Mouse (Mus musculus) G1E (cell line): Measurements from ENCODE around the gene Mrps17. TPM values are rescaled to one million over a fixed set of nuclear protein-coding genes. Genes with fewer than 3 reads are reported as not detected.

ENCODE experiments used
- ATAC-seq: 2 replicates; pipeline ENCODE4 v1.8.0; 2016; ENCODE audit warnings: mild to moderate bottlenecking; ENCODE audit not compliant: insufficient number of reproducible peaks, poor library complexity, low FRiP score, severe bottlenecking; ENCODE audit errors: extremely low read depth
- DNase-seq: peaks from one replicate; pipeline ENCODE4 v3.0.0; 2012; ENCODE audit warnings: low spot score
- H3K27me3 ChIP-seq: 2 replicates; pipeline ENCODE4 v1.6.1; 2012; ENCODE audit warnings: mild to moderate bottlenecking, low read length, inconsistent platforms; ENCODE audit not compliant: insufficient read depth
- H3K36me3 ChIP-seq: replicated peaks from 2 replicates; pipeline ENCODE3; 2012; ENCODE audit warnings: mild to moderate bottlenecking, inconsistent platforms
- H3K4me1 ChIP-seq: 2 replicates; pipeline ENCODE4 v1.6.1; 2012; ENCODE audit warnings: low read depth, low read length, inconsistent platforms, mixed read lengths; ENCODE audit not compliant: insufficient read depth
- H3K4me3 ChIP-seq: 2 replicates; pipeline ENCODE4 v1.5.1; 2012; ENCODE audit warnings: low read depth, mild to moderate bottlenecking, inconsistent platforms, low read length, moderate library complexity, mixed read lengths
- H3K9me3 ChIP-seq: replicated peaks from 2 replicates; pipeline ENCODE4 v1.6.1; 2012; ENCODE audit warnings: inconsistent platforms
- CTCF ChIP-seq: IDR thresholded peaks from 2 replicates; pipeline ENCODE4 v1.5.1; 2012; ENCODE audit warnings: low read depth, low read length, inconsistent platforms, mixed read lengths
- GATA1 ChIP-seq: IDR thresholded peaks from 2 replicates; pipeline ENCODE4 v1.6.1; 2012; ENCODE audit warnings: borderline replicate concordance, low read length, inconsistent platforms, mixed read lengths
- GATA2 ChIP-seq: IDR thresholded peaks from 2 replicates; pipeline ENCODE4 v1.6.1; 2012; ENCODE audit warnings: low read depth, low read length, inconsistent platforms, borderline replicate concordance
- POLR2AphosphoS5 ChIP-seq: IDR thresholded peaks from 2 replicates; pipeline ENCODE4 v1.6.1; 2012; ENCODE audit warnings: low read depth, low read length, inconsistent platforms; ENCODE audit not compliant: insufficient replicate concordance
- TAL1 ChIP-seq: conservative IDR thresholded peaks from 2 replicates; pipeline ENCODE4 v1.6.1; 2012; ENCODE audit warnings: low read depth, low read length, inconsistent platforms, mixed read lengths
- polyA plus RNA-seq: library from polyadenylated mRNA; stranded (reverse); fragments of >175 nt; gene quantifications from 2 replicates; pipeline ENCODE4 v1.2.3, GENCODE M21; 2012
- total RNA-seq, 2 experiments: library from RNA; stranded (forward) in 1 of 2; stranded (reverse) in 1 of 2; fragments of 200-1000 nt in 1 of 2; fragments of >200 nt in 1 of 2; fragmentation: Nextera tagmentation in 1 of 2; gene quantifications; 2 replicates each; pipeline ENCODE4 v1.2.3; 2014 to 2017

Gene Mrps17
- total and polyA plus RNA-seq, 3 experiments = 42.2 to 146 (median 144) TPM

- TF ChIP-seq GATA2 = no peak
- TF ChIP-seq GATA1 = no peak
- no peak for TF ChIP-seq TAL1
- TF ChIP-seq CTCF = no peak
- TF ChIP-seq POLR2AphosphoS5 = no peak
- H3K4me3 ChIP-seq = peak overlapping the region; percentile 47; the same call in 1 of the 2 replicates
- H3K36me3 ChIP-seq = peaks cover 51% of the 10 kb centered on the region
- H3K4me1 ChIP-seq = peaks cover 53% of the 10 kb centered on the region
- ATAC-seq (peak; percentile 32; the same call in 1 of the 2 replicates), DNase-seq (peak; percentile 4)
- H3K9me3 ChIP-seq = no peaks in the 10 kb centered on the region
- no peaks in the 10 kb centered on the region for H3K27me3 ChIP-seq
These were observed 15.0 kb downstream of the Mrps17 start for GRCm38 (mm10) chr5:129730344-129730743.

DNA sequence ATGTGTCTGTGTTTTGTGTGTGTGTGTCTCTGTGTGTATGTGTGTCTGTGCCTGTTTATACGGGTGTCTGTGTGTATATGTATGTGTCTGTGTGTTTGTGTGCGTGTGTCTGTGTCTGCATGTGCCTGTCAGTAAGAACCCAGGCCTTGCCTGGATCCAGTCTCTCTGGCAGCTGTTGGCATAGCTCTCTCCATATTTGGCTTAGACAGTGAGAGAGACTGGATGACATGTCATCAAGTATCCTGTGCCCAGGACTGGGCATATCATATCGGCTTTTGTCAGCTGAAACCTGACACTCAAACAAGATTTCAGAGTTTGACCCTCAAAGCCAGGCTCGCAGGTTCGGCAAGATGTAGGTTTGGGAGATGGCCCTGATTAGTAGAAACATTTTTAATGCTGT, 15.7 kb downstream of the Mrps17 start:
- Histone ChIP-seq H3K27me3 (no peaks in the 10 kb centered on the region), H3K9me3 (no peaks in the 10 kb centered on the region), H3K4me1 (peaks cover 55% of the 10 kb centered on the region), H3K4me3 (no peak overlapping the region), H3K36me3 (peaks cover 55% of the 10 kb centered on the region)
- TF ChIP-seq POLR2AphosphoS5 = no peak
- TF ChIP-seq GATA2 = no peak
- TF ChIP-seq CTCF = no peak
- TF ChIP-seq TAL1 = no peak
- no peak for TF ChIP-seq GATA1
- DNase-seq = no peak
- no peak for ATAC-seq

- Histone ChIP-seq H3K4me3 (no peak overlapping the region), H3K4me1 (no peaks in the 10 kb centered on the region; the same call in 1 of the 2 replicates), H3K36me3 (peaks cover 76% of the 10 kb centered on the region), H3K27me3 (no peaks in the 10 kb centered on the region), H3K9me3 (no peaks in the 10 kb centered on the region)
- no peak for TF ChIP-seq GATA1
- TF ChIP-seq POLR2AphosphoS5 = no peak
- TF ChIP-seq GATA2 = no peak
- peak; percentile 42; the same call in 1 of the 2 replicates for TF ChIP-seq CTCF
- no peak for TF ChIP-seq TAL1
- DNase-seq (no peak), ATAC-seq (no peak; the same call in 1 of the 2 replicates)
These were observed 25.7 kb downstream of the Mrps17 start for GRCm38 (mm10) chr5:129740976-129741375.

- TF ChIP-seq GATA2 (no peak), GATA1 (no peak), TAL1 (no peak), POLR2AphosphoS5 (no peak), CTCF (no peak)
These were observed 27.7 kb downstream of the Mrps17 start for GRCm38 (mm10) chr5:129742903-129743488.

GRCm38 (mm10) chr5:129744050-129744449, 28.8 kb downstream of the Mrps17 start:
- peaks cover 87% of the 10 kb centered on the region for H3K36me3 ChIP-seq
- TF ChIP-seq GATA1 = no peak
- no peak for TF ChIP-seq TAL1
- no peak for TF ChIP-seq GATA2
- no peak for TF ChIP-seq POLR2AphosphoS5
- no peak for ATAC-seq

More at GRCm38 (mm10) chr5:129742903-129743488, 27.7 kb downstream of the Mrps17 start:
- ATAC-seq (no peak), DNase-seq (no peak)
- no peaks in the 10 kb centered on the region; the same call in 1 of the 2 replicates for H3K4me1 ChIP-seq
- peaks cover 81% of the 10 kb centered on the region for H3K36me3 ChIP-seq
- H3K27me3 ChIP-seq = no peaks in the 10 kb centered on the region
- H3K4me3 ChIP-seq = no peak overlapping the region
- no peaks in the 10 kb centered on the region for H3K9me3 ChIP-seq

GRCm38 (mm10) chr5:129756886-129757285, 41.6 kb downstream of the Mrps17 start:
- no peaks in the 10 kb centered on the region for H3K4me1 ChIP-seq
- H3K27me3 ChIP-seq = no peaks in the 10 kb centered on the region
- H3K36me3 ChIP-seq = peaks cover 70% of the 10 kb centered on the region
- no peak for DNase-seq
- no peak for ATAC-seq
- H3K9me3 ChIP-seq = no peaks in the 10 kb centered on the region
- TF ChIP-seq GATA2 = no peak
- no peak for TF ChIP-seq POLR2AphosphoS5
- TF ChIP-seq GATA1 = no peak
- TF ChIP-seq TAL1 = no peak
- no peak for TF ChIP-seq CTCF
- no peak overlapping the region for H3K4me3 ChIP-seq

More at GRCm38 (mm10) chr5:129744050-129744449, 28.8 kb downstream of the Mrps17 start:
- Histone ChIP-seq H3K4me3 (no peak overlapping the region), H3K4me1 (no peaks in the 10 kb centered on the region; the same call in 1 of the 2 replicates), H3K9me3 (no peaks in the 10 kb centered on the region), H3K27me3 (no peaks in the 10 kb centered on the region)
- no peak for DNase-seq
